Mouse (Mus musculus) embryonic facial prominence, embryonic 10.5 days (tissue): ENCODE results near the gene Fam192a. TPM values are rescaled to one million over a fixed set of nuclear protein-coding genes. Genes with fewer than 3 reads are reported as not detected.

Source experiments
- DNase-seq: peaks from one replicate; pipeline ENCODE4 v3.0.0-alpha.2; 2017; ENCODE audit warnings: low spot score
- H3K27ac ChIP-seq: fragments of 300-500 bp; sonication (generic); replicated peaks from 2 replicates; pipeline ENCODE4 v1.5.1; 2016; ENCODE audit warnings: mild to moderate bottlenecking
- H3K27me3 ChIP-seq: fragments of 300-500 bp; sonication (generic); replicated peaks from 2 replicates; pipeline ENCODE4 v1.6.1; 2016; ENCODE audit warnings: low read depth, mild to moderate bottlenecking; ENCODE audit not compliant: poor library complexity, severe bottlenecking
- H3K36me3 ChIP-seq: fragments of 300-500 bp; sonication (generic); replicated peaks from 2 replicates; pipeline ENCODE4 v1.6.1; 2016; ENCODE audit warnings: mild to moderate bottlenecking, moderate library complexity
- H3K4me1 ChIP-seq: fragments of 300-500 bp; sonication (generic); 2 replicates; pipeline ENCODE4 v1.6.1; 2016
- H3K4me3 ChIP-seq: fragments of 300-500 bp; sonication (generic); 2 replicates; pipeline ENCODE4 v1.5.1; 2016; ENCODE audit warnings: mild to moderate bottlenecking, moderate library complexity
- H3K9me3 ChIP-seq: fragments of 300-500 bp; sonication (generic); 2 replicates; pipeline ENCODE4 v1.6.1; 2016; ENCODE audit warnings: mild to moderate bottlenecking
- WGBS: fragments of 180-500 bp; shearing (Covaris S2); methylation state at CpG from one replicate; pipeline ENCODE4 v1.1.7; 2016; 5-methylcytosine and 5-hydroxymethylcytosine counted together
- polyA plus RNA-seq: library from polyadenylated mRNA; unstranded; fragments of >200 nt; fragmentation: Nextera tagmentation; extraction: Ambion mirVana; gene quantifications from 2 replicates; pipeline ENCODE4 v1.2.1, GENCODE M21; 2016

The Fam192a gene
- polyA plus RNA-seq, 1 experiment from 2014 or later = 93.1 TPM

- Histone ChIP-seq H3K4me1 (peaks cover 29% of the 10 kb centered on the region), H3K36me3 (no peaks in the 10 kb centered on the region), H3K27me3 (no peaks in the 10 kb centered on the region), H3K4me3 (peak overlapping the region; percentile 100), H3K9me3 (no peaks in the 10 kb centered on the region), H3K27ac (peak overlapping the region; percentile 95)
- no peak for DNase-seq
- WGBS = under 1% methylated on average over 51 of the region's 51 CpGs
Measured at GRCm38 (mm10) chr8:94601034-94601606, 677 bp downstream of the Fam192a start.

- Histone ChIP-seq H3K27me3 (no peaks in the 10 kb centered on the region), H3K36me3 (no peaks in the 10 kb centered on the region), H3K27ac (peak overlapping the region; percentile 95), H3K4me1 (peaks cover 29% of the 10 kb centered on the region), H3K4me3 (peak overlapping the region; percentile 100), H3K9me3 (no peaks in the 10 kb centered on the region)
- WGBS = 29% methylated on average over 5 of the region's 5 CpGs
- no peak for DNase-seq
Measured at GRCm38 (mm10) chr8:94600478-94600877, 1.3 kb downstream of the Fam192a start.

GRCm38 (mm10) chr8:94594211-94594610 lies 7.6 kb downstream of the Fam192a start:
- DNase-seq = no peak

GRCm38 (mm10) chr8:94591691-94592090 lies 10.1 kb downstream of the Fam192a start:
- Histone ChIP-seq H3K27ac (no peak overlapping the region), H3K36me3 (peaks cover 29% of the 10 kb centered on the region), H3K4me1 (no peaks in the 10 kb centered on the region), H3K27me3 (no peaks in the 10 kb centered on the region), H3K9me3 (no peaks in the 10 kb centered on the region), H3K4me3 (no peak overlapping the region)
- no peak for DNase-seq
- WGBS = 70% methylated on average over 4 of the region's 4 CpGs

More at GRCm38 (mm10) chr8:94594211-94594610, 7.6 kb downstream of the Fam192a start:
- Histone ChIP-seq H3K4me3 (no peak overlapping the region), H3K9me3 (no peaks in the 10 kb centered on the region), H3K27me3 (no peaks in the 10 kb centered on the region), H3K4me1 (no peaks in the 10 kb centered on the region), H3K27ac (no peak overlapping the region), H3K36me3 (peaks cover 3% of the 10 kb centered on the region)
- 83% methylated on average over 1 of the region's 1 CpGs for WGBS

GRCm38 (mm10) chr8:94584238-94584817 lies 17.5 kb downstream of the Fam192a start:
- no peak overlapping the region for H3K27ac ChIP-seq
- H3K9me3 ChIP-seq = no peaks in the 10 kb centered on the region
- peaks cover 98% of the 10 kb centered on the region for H3K36me3 ChIP-seq
- H3K27me3 ChIP-seq = no peaks in the 10 kb centered on the region
- WGBS = 72% methylated on average over 4 of the region's 4 CpGs
- DNase-seq = no peak
- no peaks in the 10 kb centered on the region for H3K4me1 ChIP-seq
- H3K4me3 ChIP-seq = no peak overlapping the region

- Histone ChIP-seq H3K36me3 (peaks cover 98% of the 10 kb centered on the region), H3K27ac (no peak overlapping the region), H3K9me3 (no peaks in the 10 kb centered on the region), H3K4me3 (no peak overlapping the region), H3K27me3 (no peaks in the 10 kb centered on the region), H3K4me1 (no peaks in the 10 kb centered on the region)
- no peak for DNase-seq
- WGBS = 89% methylated on average over 6 of the region's 6 CpGs
Measured at GRCm38 (mm10) chr8:94582569-94582968, 19.2 kb downstream of the Fam192a start.

- Histone ChIP-seq H3K9me3 (no peaks in the 10 kb centered on the region), H3K27ac (no peak overlapping the region), H3K36me3 (peaks cover 98% of the 10 kb centered on the region), H3K27me3 (no peaks in the 10 kb centered on the region), H3K4me3 (no peak overlapping the region), H3K4me1 (no peaks in the 10 kb centered on the region)
- WGBS = 90% methylated on average over 7 of the region's 7 CpGs
- DNase-seq = no peak
Measured at GRCm38 (mm10) chr8:94581820-94582483, 19.8 kb downstream of the Fam192a start.

GRCm38 (mm10) chr8:94575148-94575547 lies 26.6 kb downstream of the Fam192a start:
- DNase-seq = no peak
- Histone ChIP-seq H3K4me3 (no peak overlapping the region), H3K9me3 (no peaks in the 10 kb centered on the region), H3K27ac (no peak overlapping the region), H3K36me3 (peaks cover 85% of the 10 kb centered on the region), H3K27me3 (no peaks in the 10 kb centered on the region), H3K4me1 (no peaks in the 10 kb centered on the region)
- 95% methylated on average over 4 of the region's 4 CpGs for WGBS

GRCm38 (mm10) chr8:94574159-94574907 lies 27.5 kb downstream of the Fam192a start:
- peaks cover 79% of the 10 kb centered on the region for H3K36me3 ChIP-seq
- WGBS = 89% methylated on average over 16 of the region's 16 CpGs

GRCm38 (mm10) chr8:94571896-94572295 lies 29.9 kb downstream of the Fam192a start:
- DNase-seq = no peak
- WGBS = 78% methylated on average over 2 of the region's 2 CpGs
- no peaks in the 10 kb centered on the region for H3K27me3 ChIP-seq
- peaks cover 54% of the 10 kb centered on the region for H3K36me3 ChIP-seq
- no peaks in the 10 kb centered on the region for H3K9me3 ChIP-seq
- no peak overlapping the region for H3K27ac ChIP-seq
- peaks cover 11% of the 10 kb centered on the region for H3K4me1 ChIP-seq
- no peak overlapping the region for H3K4me3 ChIP-seq

More at GRCm38 (mm10) chr8:94574159-94574907, 27.5 kb downstream of the Fam192a start:
- H3K4me3 ChIP-seq = no peak overlapping the region
- DNase-seq = no peak
- H3K4me1 ChIP-seq = peaks cover 3% of the 10 kb centered on the region; the same call in 1 of the 2 replicates
- H3K9me3 ChIP-seq = no peaks in the 10 kb centered on the region
- H3K27me3 ChIP-seq = no peaks in the 10 kb centered on the region
- H3K27ac ChIP-seq = no peak overlapping the region

- Histone ChIP-seq H3K27ac (no peak overlapping the region), H3K36me3 (peaks cover 29% of the 10 kb centered on the region), H3K9me3 (no peaks in the 10 kb centered on the region), H3K27me3 (no peaks in the 10 kb centered on the region), H3K4me1 (peaks cover 23% of the 10 kb centered on the region), H3K4me3 (no peak overlapping the region)
- no peak for DNase-seq
- WGBS = 69% methylated on average over 1 of the region's 1 CpGs
Measured at GRCm38 (mm10) chr8:94569419-94569818, 32.4 kb downstream of the Fam192a start.

- H3K27ac ChIP-seq = 0 out of 2 replicates have a peak overlapping the region, but pooled peaks have one; percentile 19
- H3K9me3 ChIP-seq = no peaks in the 10 kb centered on the region
- WGBS = 87% methylated on average over 8 of the region's 8 CpGs
- peaks cover 23% of the 10 kb centered on the region for H3K4me1 ChIP-seq
- H3K36me3 ChIP-seq = peaks cover 16% of the 10 kb centered on the region
- no peaks in the 10 kb centered on the region for H3K27me3 ChIP-seq
- DNase-seq = no peak
- no peak overlapping the region for H3K4me3 ChIP-seq
Measured at GRCm38 (mm10) chr8:94568098-94568497, 33.7 kb downstream of the Fam192a start.
